Mouse (Mus musculus) cerebellum, postnatal 36 days (tissue): ENCODE measurements at regions not wholly inside any gene's neighbourhood (a gene's known extent, or its start where the extent isn't known, plus 50 kb on each side); places are given as distances from the start of the nearest gene placed in this dataset.
A peak's percentile ranks its signal among the peaks of the same experiment; 100 is the strongest.

ENCODE experiments used
- DNase-seq, 2 experiments: peaks; one replicate each; pipeline ENCODE4 v3.0.0; 2021 to 2022; ENCODE audit warnings: mixed read lengths in 2 of 2

- DNase-seq = no peak
Observed at GRCm38 (mm10) chr12:54378576-54378975, 174.9 kb upstream of the Egln3 start.

- DNase-seq = no peak
Observed at GRCm38 (mm10) chr12:54374060-54374459, 170.4 kb upstream of the Egln3 start.

GRCm38 (mm10) chr12:54369217-54369616 lies 165.6 kb upstream of the Egln3 start:
- DNase-seq = no peak

GRCm38 (mm10) chr12:54364381-54365095 lies 160.9 kb upstream of the Egln3 start:
- no peak for DNase-seq

- no peak for DNase-seq
Observed at GRCm38 (mm10) chr12:54361762-54362161, 158.1 kb upstream of the Egln3 start.

- DNase-seq = no peak
Observed at GRCm38 (mm10) chr12:54354187-54354586, 150.5 kb upstream of the Egln3 start.

- no peak for DNase-seq
Observed at GRCm38 (mm10) chr12:54353694-54354093, 150.0 kb upstream of the Egln3 start.

- DNase-seq = peak in 1 of 2 experiments; percentile 7
Observed at GRCm38 (mm10) chr12:54352963-54353606, 149.4 kb upstream of the Egln3 start.

- DNase-seq = no peak
Observed at GRCm38 (mm10) chr12:54350293-54350692, 146.6 kb upstream of the Egln3 start.

GRCm38 (mm10) chr12:54349403-54349802 lies 145.7 kb upstream of the Egln3 start:
- DNase-seq = no peak

- no peak for DNase-seq
Observed at GRCm38 (mm10) chr12:54343493-54343892, 139.8 kb upstream of the Egln3 start.

GRCm38 (mm10) chr12:54335509-54335908 lies 131.8 kb upstream of the Egln3 start:
- no peak for DNase-seq

GRCm38 (mm10) chr12:54334491-54335132 lies 131.0 kb upstream of the Egln3 start:
- DNase-seq = peak in 1 of 2 experiments; percentile 8

- DNase-seq = no peak
Observed at GRCm38 (mm10) chr12:54333632-54334321, 130.1 kb upstream of the Egln3 start.

- no peak for DNase-seq
Observed at GRCm38 (mm10) chr12:54327483-54327882, 123.8 kb upstream of the Egln3 start.

GRCm38 (mm10) chr12:54326571-54326970 lies 122.9 kb upstream of the Egln3 start:
- no peak for DNase-seq

- DNase-seq = no peak
Observed at GRCm38 (mm10) chr12:54320533-54320932, 116.9 kb upstream of the Egln3 start.

GRCm38 (mm10) chr12:54316980-54317471 lies 113.4 kb upstream of the Egln3 start:
- DNase-seq = no peak

GRCm38 (mm10) chr12:54316066-54316567 lies 112.5 kb upstream of the Egln3 start:
- no peak for DNase-seq

- DNase-seq = no peak
Observed at GRCm38 (mm10) chr12:54314153-54314552, 110.5 kb upstream of the Egln3 start.

- peak; percentile 68 to 75 for DNase-seq
Observed at GRCm38 (mm10) chr12:54313211-54313845, 109.7 kb upstream of the Egln3 start.

GRCm38 (mm10) chr12:54312522-54313210 lies 109.0 kb upstream of the Egln3 start:
- DNase-seq = no peak
